Mouse (Mus musculus): ENCODE measurements at regions not wholly inside any gene's neighbourhood (a gene's known extent, or its start where the extent isn't known, plus 50 kb on each side); places are given as distances from the start of the nearest gene placed in this dataset.

DNA sequence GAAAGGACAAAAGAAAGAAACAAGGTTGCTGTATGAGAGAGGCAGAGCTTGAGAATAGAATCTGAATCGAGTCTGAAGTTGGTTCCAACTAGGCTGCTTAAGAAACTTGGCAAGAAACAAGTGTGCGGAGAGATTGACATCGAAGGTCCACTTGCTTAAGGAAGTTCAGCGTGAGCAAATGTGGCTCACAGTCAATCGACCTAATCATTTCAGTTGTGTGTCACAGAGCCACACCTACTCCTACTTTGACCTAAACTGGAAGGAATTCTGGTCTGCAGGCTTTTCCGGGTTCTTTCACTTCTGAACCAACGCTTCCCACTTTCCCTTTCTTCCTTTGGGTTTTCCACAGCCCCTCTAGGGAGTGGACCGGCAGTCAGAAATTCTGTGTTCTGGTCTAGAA, 313.8 kb upstream of the Ubash3b start:
- Histone ChIP-seq H3K27me3 (ENCODE audit: control insufficient read depth, insufficient read depth, low read length) (no peaks in the 10 kb centered on the region; the same call in 1 of the 2 replicates), H3K4me1 (ENCODE audit: control insufficient read depth, insufficient read depth, insufficient read length, low read length) (peaks cover 3% of the 10 kb centered on the region; the same call in 1 of the 2 replicates), H3K36me3 (ENCODE audit: control insufficient read depth, insufficient read depth, low read length) (no peaks in the 10 kb centered on the region), H3K4me3 (ENCODE audit: low read depth, low read length) (no peak overlapping the region), H3K27ac (ENCODE audit: insufficient read depth, low read depth, low read length) (peak overlapping the region; percentile 45)
- 20% methylated on average over 8 of the region's 8 CpGs for WGBS
- TF ChIP-seq CTCF (IDR thresholded peaks at IDR 0.05; ENCODE audit: extremely low read depth, insufficient read length, insufficient replicate concordance, low read depth, low read length) (no peak), POLR2A (IDR thresholded peaks at IDR 0.05; ENCODE audit: low read depth, low read length) (no peak)

DNA sequence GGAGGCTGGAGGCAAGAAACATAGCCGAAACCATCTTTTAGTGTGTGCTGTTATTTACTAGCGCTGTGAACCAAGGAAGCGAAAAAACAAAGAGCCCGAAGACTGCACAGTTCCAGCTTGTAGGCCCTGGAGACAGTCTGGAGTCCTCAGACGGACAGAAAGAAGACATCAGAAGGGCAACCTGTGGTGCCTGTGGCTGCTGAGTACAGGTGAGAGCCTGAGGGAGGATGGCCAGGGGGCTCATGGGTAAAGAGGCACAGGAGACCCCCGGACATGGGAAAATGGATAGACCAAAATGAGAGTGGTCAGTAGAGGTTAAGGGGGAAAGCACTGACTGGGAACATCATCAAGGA, 313.4 kb upstream of the Ubash3b start:
- H3K36me3 ChIP-seq (ENCODE audit: control insufficient read depth, insufficient read depth, low read length), result no peaks in the 10 kb centered on the region
- peak overlapping the region; percentile 45 for H3K27ac ChIP-seq (ENCODE audit: insufficient read depth, low read depth, low read length)
- TF ChIP-seq CTCF (IDR thresholded peaks at IDR 0.05; ENCODE audit: extremely low read depth, insufficient read length, insufficient replicate concordance, low read depth, low read length), result no peak
- TF ChIP-seq POLR2A (IDR thresholded peaks at IDR 0.05; ENCODE audit: low read depth, low read length), result no peak
- peaks cover 3% of the 10 kb centered on the region; the same call in 1 of the 2 replicates for H3K4me1 ChIP-seq (ENCODE audit: control insufficient read depth, insufficient read depth, insufficient read length, low read length)
- H3K4me3 ChIP-seq (ENCODE audit: low read depth, low read length), result peak overlapping the region; percentile 27
- WGBS, result 63% methylated on average over 6 of the region's 6 CpGs
- no peaks in the 10 kb centered on the region; the same call in 1 of the 2 replicates for H3K27me3 ChIP-seq (ENCODE audit: control insufficient read depth, insufficient read depth, low read length)

DNA sequence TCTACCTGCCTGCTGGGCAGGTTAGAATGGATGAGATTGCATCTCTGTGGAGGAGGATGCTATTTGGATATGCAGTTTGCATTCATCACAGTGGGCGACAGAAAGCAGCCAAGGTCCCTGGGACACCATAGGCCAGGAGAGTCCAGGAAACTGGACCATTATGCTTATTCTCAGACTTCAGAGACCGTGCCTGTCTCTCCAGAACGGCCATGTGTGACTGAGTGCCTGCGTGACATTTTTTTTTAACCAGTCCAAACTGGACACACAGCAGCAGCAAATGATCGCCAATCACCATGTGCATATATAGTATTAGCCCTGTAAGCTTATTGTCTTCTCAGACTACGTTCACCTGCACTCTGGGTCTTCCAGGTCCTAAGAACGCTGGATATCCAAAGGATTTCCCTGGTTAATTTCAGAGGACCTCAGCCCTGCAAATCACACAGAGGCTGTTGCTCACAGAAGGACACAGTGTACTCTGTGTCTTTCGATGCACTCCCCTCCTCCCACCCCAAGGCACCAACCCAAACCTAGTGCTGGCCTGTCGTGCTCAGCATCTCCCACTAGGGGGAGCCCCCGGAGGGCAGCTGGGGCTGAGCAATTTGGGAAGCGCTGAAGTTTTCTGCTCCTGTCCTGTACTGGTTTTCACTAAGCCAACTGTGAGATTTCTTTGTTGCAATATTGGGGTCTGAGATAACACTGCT, 312.9 kb upstream of the Ubash3b start:
- peaks cover 3% of the 10 kb centered on the region; the same call in 1 of the 2 replicates for H3K4me1 ChIP-seq (ENCODE audit: control insufficient read depth, insufficient read depth, insufficient read length, low read length)
- TF ChIP-seq CTCF (IDR thresholded peaks at IDR 0.05; ENCODE audit: extremely low read depth, insufficient read length, insufficient replicate concordance, low read depth, low read length) (peak; percentile 89), POLR2A (IDR thresholded peaks at IDR 0.05; ENCODE audit: low read depth, low read length) (no peak)
- WGBS, result 47% methylated on average over 11 of the region's 11 CpGs
- no peaks in the 10 kb centered on the region for H3K36me3 ChIP-seq (ENCODE audit: control insufficient read depth, insufficient read depth, low read length)
- no peak overlapping the region for H3K4me3 ChIP-seq (ENCODE audit: low read depth, low read length)
- no peaks in the 10 kb centered on the region; the same call in 1 of the 2 replicates for H3K27me3 ChIP-seq (ENCODE audit: control insufficient read depth, insufficient read depth, low read length)
- H3K27ac ChIP-seq (ENCODE audit: insufficient read depth, low read depth, low read length), result peak overlapping the region; percentile 45; the same call in 1 of the 2 replicates

DNA sequence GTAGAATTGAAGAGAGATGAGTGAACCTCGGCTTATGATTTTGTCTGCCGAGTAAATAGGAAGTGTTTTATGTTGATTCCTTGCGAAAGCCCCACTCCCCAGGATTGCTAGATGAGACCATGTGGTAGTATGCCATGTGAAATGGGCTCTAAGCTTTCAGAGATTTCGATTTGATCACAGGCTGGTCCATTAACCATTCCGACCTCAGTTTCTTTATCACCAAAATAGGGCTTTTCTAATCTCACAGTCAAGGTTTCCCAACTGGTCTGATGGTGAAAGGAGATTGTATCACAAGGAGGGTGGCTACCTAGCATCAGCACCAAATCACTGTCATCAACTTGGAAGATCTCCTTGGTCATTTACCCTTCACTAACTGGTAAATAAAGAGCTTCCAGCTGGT, 312.0 kb upstream of the Ubash3b start:
- WGBS, result 78% methylated on average over 5 of the region's 5 CpGs
- Histone ChIP-seq H3K4me3 (ENCODE audit: low read depth, low read length) (no peak overlapping the region), H3K36me3 (ENCODE audit: control insufficient read depth, insufficient read depth, low read length) (no peaks in the 10 kb centered on the region), H3K4me1 (ENCODE audit: control insufficient read depth, insufficient read depth, insufficient read length, low read length) (peaks cover 3% of the 10 kb centered on the region; the same call in 1 of the 2 replicates), H3K27me3 (ENCODE audit: control insufficient read depth, insufficient read depth, low read length) (no peaks in the 10 kb centered on the region; the same call in 1 of the 2 replicates), H3K27ac (ENCODE audit: insufficient read depth, low read depth, low read length) (no peak overlapping the region)
- TF ChIP-seq POLR2A (IDR thresholded peaks at IDR 0.05; ENCODE audit: low read depth, low read length), result no peak
- no peak for TF ChIP-seq CTCF (IDR thresholded peaks at IDR 0.05; ENCODE audit: extremely low read depth, insufficient read length, insufficient replicate concordance, low read depth, low read length)

DNA sequence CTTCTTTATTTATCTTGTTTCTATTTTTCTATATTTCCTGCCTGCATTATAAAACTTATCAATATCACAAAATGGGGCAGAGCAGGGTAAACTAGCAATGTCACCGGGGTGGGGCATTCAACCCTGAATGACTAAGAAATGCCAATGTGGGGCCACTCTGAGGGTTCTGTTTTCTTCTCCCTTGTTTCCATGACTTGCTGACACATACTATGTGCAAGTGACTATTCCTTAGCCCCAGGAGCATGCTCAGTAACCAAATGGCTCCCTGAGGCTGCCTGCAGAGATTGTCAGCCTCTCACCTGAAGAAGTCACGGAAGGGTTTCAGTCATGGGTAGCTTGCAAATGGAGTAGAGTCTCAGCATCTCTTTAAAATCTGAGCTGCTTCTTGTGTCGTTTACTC, 309.8 kb upstream of the Ubash3b start:
- WGBS, result 70% methylated on average over 3 of the region's 3 CpGs
- H3K4me1 ChIP-seq (ENCODE audit: control insufficient read depth, insufficient read depth, insufficient read length, low read length), result peaks cover 3% of the 10 kb centered on the region; the same call in 1 of the 2 replicates
- TF ChIP-seq CTCF (IDR thresholded peaks at IDR 0.05; ENCODE audit: extremely low read depth, insufficient read length, insufficient replicate concordance, low read depth, low read length) (no peak), POLR2A (IDR thresholded peaks at IDR 0.05; ENCODE audit: low read depth, low read length) (no peak)

DNA sequence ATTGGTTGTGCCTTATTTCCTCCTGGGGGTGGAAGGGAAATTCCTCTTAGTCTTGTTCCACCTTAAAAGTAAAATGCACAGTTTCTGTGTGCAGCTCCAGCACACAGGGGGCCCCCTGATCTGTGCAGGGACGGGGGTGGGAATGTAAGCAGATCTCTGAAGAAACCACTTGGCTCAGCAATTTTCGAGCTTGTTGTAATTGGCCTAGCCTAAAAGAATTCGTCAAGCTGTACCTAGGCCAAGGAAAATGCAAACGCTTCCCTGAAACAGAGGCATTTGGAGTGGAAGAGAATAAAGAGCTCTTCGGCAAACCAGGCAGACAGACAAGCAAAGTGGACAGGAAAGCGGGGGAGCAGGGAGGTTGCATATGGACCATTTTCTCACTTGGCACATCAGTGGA, 308.5 kb upstream of the Ubash3b start:
- 66% methylated on average over 6 of the region's 6 CpGs for WGBS
- TF ChIP-seq CTCF (IDR thresholded peaks at IDR 0.05; ENCODE audit: extremely low read depth, insufficient read length, insufficient replicate concordance, low read depth, low read length) (no peak), POLR2A (IDR thresholded peaks at IDR 0.05; ENCODE audit: low read depth, low read length) (no peak)
- H3K4me1 ChIP-seq (ENCODE audit: control insufficient read depth, insufficient read depth, insufficient read length, low read length), result peaks cover 1% of the 10 kb centered on the region; the same call in 1 of the 2 replicates
- H3K27ac ChIP-seq (ENCODE audit: insufficient read depth, low read depth, low read length), result no peak overlapping the region
- H3K36me3 ChIP-seq (ENCODE audit: control insufficient read depth, insufficient read depth, low read length), result no peaks in the 10 kb centered on the region
- no peak overlapping the region for H3K4me3 ChIP-seq (ENCODE audit: low read depth, low read length)
- H3K27me3 ChIP-seq (ENCODE audit: control insufficient read depth, insufficient read depth, low read length), result no peaks in the 10 kb centered on the region

More for the DNA sequence above, 309.8 kb upstream of the Ubash3b start:
- H3K36me3 ChIP-seq (ENCODE audit: control insufficient read depth, insufficient read depth, low read length), result no peaks in the 10 kb centered on the region
- H3K27me3 ChIP-seq (ENCODE audit: control insufficient read depth, insufficient read depth, low read length), result no peaks in the 10 kb centered on the region
- no peak overlapping the region for H3K27ac ChIP-seq (ENCODE audit: insufficient read depth, low read depth, low read length)
- H3K4me3 ChIP-seq (ENCODE audit: low read depth, low read length), result no peak overlapping the region

DNA sequence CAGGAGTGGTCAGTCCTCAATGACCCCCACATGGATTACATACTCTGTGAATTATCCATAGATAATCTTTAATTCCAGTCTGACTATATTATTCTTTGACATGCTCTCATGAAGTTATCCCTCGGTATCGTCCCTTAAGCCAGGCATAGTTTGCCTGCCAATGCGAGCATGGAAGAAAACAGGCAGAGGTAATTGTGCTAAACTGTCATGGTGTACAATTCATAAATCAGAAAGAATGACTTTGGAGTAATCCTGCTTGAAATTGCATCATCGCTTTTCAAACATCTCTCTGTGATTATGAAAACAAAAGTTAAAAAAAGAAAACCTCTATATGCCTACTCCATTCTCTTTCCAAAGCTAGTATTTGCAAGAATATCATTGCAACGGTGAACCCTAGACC, 307.9 kb upstream of the Ubash3b start:
- 81% methylated on average over 5 of the region's 5 CpGs for WGBS
- no peaks in the 10 kb centered on the region for H3K4me1 ChIP-seq (ENCODE audit: control insufficient read depth, insufficient read depth, insufficient read length, low read length)
- no peak overlapping the region for H3K4me3 ChIP-seq (ENCODE audit: low read depth, low read length)
- H3K27ac ChIP-seq (ENCODE audit: insufficient read depth, low read depth, low read length), result no peak overlapping the region
- TF ChIP-seq POLR2A (IDR thresholded peaks at IDR 0.05; ENCODE audit: low read depth, low read length) (no peak), CTCF (IDR thresholded peaks at IDR 0.05; ENCODE audit: extremely low read depth, insufficient read length, insufficient replicate concordance, low read depth, low read length) (no peak)
- no peaks in the 10 kb centered on the region for H3K27me3 ChIP-seq (ENCODE audit: control insufficient read depth, insufficient read depth, low read length)
- H3K36me3 ChIP-seq (ENCODE audit: control insufficient read depth, insufficient read depth, low read length), result no peaks in the 10 kb centered on the region
